Mouse (Mus musculus): ENCODE data around the gene Yipf3. TPM values are rescaled to one million over a fixed set of nuclear protein-coding genes. Genes with fewer than 3 reads are reported as not detected.

The Yipf3 gene
- polyA plus RNA-seq, 1 experiment from 2014 or later = 65.6 TPM

GRCm38 (mm10) chr17:46284653-46285052, 36.8 kb downstream of the Yipf3 start:
- Histone ChIP-seq H3K4me1 (replicated peaks) (peaks cover 37% of the 10 kb centered on the region), H3K27ac (no peak overlapping the region), H3K36me3 (peaks cover 15% of the 10 kb centered on the region), H3K27me3 (no peaks in the 10 kb centered on the region; the same call in 1 of the 2 replicates), H3K4me2 (no peak overlapping the region), H3K9ac (replicated peaks) (no peak overlapping the region), H3K9me3 (no peaks in the 10 kb centered on the region), H3K4me3 (replicated peaks) (no peak overlapping the region)
- ATAC-seq (ENCODE audit: insufficient number of reproducible peaks, insufficient read depth, low FRiP score, low TSS enrichment, low read depth) = no peak
- WGBS = 44% methylated on average over 7 of the region's 7 CpGs

- H3K27me3 ChIP-seq = no peaks in the 10 kb centered on the region; the same call in 1 of the 2 replicates
- no peak overlapping the region for H3K27ac ChIP-seq
- 70% methylated on average over 6 of the region's 6 CpGs for WGBS
- peaks cover 37% of the 10 kb centered on the region for H3K4me1 ChIP-seq (replicated peaks)
- H3K36me3 ChIP-seq = peaks cover 8% of the 10 kb centered on the region; the same call in 1 of the 2 replicates
- H3K4me2 ChIP-seq = no peak overlapping the region
- no peaks in the 10 kb centered on the region for H3K9me3 ChIP-seq
- H3K4me3 ChIP-seq (replicated peaks) = no peak overlapping the region
- no peak for ATAC-seq (ENCODE audit: insufficient number of reproducible peaks, insufficient read depth, low FRiP score, low TSS enrichment, low read depth)
- H3K9ac ChIP-seq (replicated peaks) = no peak overlapping the region
These were observed 37.5 kb downstream of the Yipf3 start for GRCm38 (mm10) chr17:46285407-46285806.

- WGBS = 50% methylated on average over 11 of the region's 11 CpGs
- Histone ChIP-seq H3K36me3 (no peaks in the 10 kb centered on the region), H3K9me3 (no peaks in the 10 kb centered on the region), H3K27me3 (peaks cover 5% of the 10 kb centered on the region), H3K4me2 (no peak overlapping the region), H3K4me3 (replicated peaks) (no peak overlapping the region), H3K9ac (replicated peaks) (0 out of 2 replicates have a peak overlapping the region, but pooled peaks have one; percentile 18), H3K4me1 (replicated peaks) (peaks cover 20% of the 10 kb centered on the region), H3K27ac (peak overlapping the region; percentile 66)
- ATAC-seq (ENCODE audit: insufficient number of reproducible peaks, insufficient read depth, low FRiP score, low TSS enrichment, low read depth) = no peak
These were observed 39.8 kb downstream of the Yipf3 start for GRCm38 (mm10) chr17:46287678-46288095.

GRCm38 (mm10) chr17:46296601-46297000, 48.7 kb downstream of the Yipf3 start:
- peaks cover 80% of the 10 kb centered on the region for H3K27me3 ChIP-seq
- H3K9me3 ChIP-seq = no peaks in the 10 kb centered on the region
- no peak overlapping the region for H3K4me2 ChIP-seq
- ATAC-seq (ENCODE audit: insufficient number of reproducible peaks, insufficient read depth, low FRiP score, low TSS enrichment, low read depth) = no peak
- H3K4me1 ChIP-seq (replicated peaks) = peaks cover 18% of the 10 kb centered on the region
- H3K4me3 ChIP-seq (replicated peaks) = no peak overlapping the region
- H3K36me3 ChIP-seq = no peaks in the 10 kb centered on the region
- no peak overlapping the region for H3K27ac ChIP-seq
- 47% methylated on average over 6 of the region's 6 CpGs for WGBS
- no peak overlapping the region for H3K9ac ChIP-seq (replicated peaks)

- 10% methylated on average over 6 of the region's 6 CpGs for WGBS
- Histone ChIP-seq H3K4me3 (replicated peaks) (peak overlapping the region; percentile 64), H3K9ac (replicated peaks) (peak overlapping the region; percentile 66; the same call in 1 of the 2 replicates), H3K4me1 (replicated peaks) (peaks cover 18% of the 10 kb centered on the region), H3K4me2 (peak overlapping the region; percentile 100), H3K9me3 (no peaks in the 10 kb centered on the region), H3K27me3 (peaks cover 80% of the 10 kb centered on the region), H3K27ac (no peak overlapping the region), H3K36me3 (no peaks in the 10 kb centered on the region)
- ATAC-seq (ENCODE audit: insufficient number of reproducible peaks, insufficient read depth, low FRiP score, low TSS enrichment, low read depth) = no peak
These were observed 49.1 kb downstream of the Yipf3 start for GRCm38 (mm10) chr17:46297028-46297363.

- ATAC-seq (ENCODE audit: insufficient number of reproducible peaks, insufficient read depth, low FRiP score, low TSS enrichment, low read depth) = no peak
- Histone ChIP-seq H3K36me3 (no peaks in the 10 kb centered on the region), H3K9ac (replicated peaks) (peak within 1 kb of the TSS; percentile 66), H3K27ac (no peak within 1 kb of the TSS), H3K27me3 (peaks cover 75% of the 10 kb centered on the region), H3K4me2 (peak within 1 kb of the TSS; percentile 100), H3K9me3 (no peaks in the 10 kb centered on the region), H3K4me1 (replicated peaks) (peaks cover 18% of the 10 kb centered on the region), H3K4me3 (replicated peaks) (peak within 1 kb of the TSS; percentile 64)
- WGBS = under 1% methylated on average over 77 of the region's 86 CpGs
These were observed 49.7 kb downstream of the Yipf3 start, which contains the start of gene Dlk2 for GRCm38 (mm10) chr17:46297364-46298219. Dlk2 (plus strand) TSS chr17:46297421.

GRCm38 (mm10) chr17:46298220-46298913, 50.5 kb downstream of the Yipf3 start:
- ATAC-seq (ENCODE audit: insufficient number of reproducible peaks, insufficient read depth, low FRiP score, low TSS enrichment, low read depth) = peak; percentile 77
- WGBS = 0% methylated on average over 48 of the region's 48 CpGs
- H3K9ac ChIP-seq (replicated peaks) = peak overlapping the region; percentile 66

GRCm38 (mm10) chr17:46301892-46302291, 54.0 kb downstream of the Yipf3 start:
- Histone ChIP-seq H3K4me1 (replicated peaks) (peaks cover 18% of the 10 kb centered on the region), H3K4me2 (no peak overlapping the region), H3K9ac (replicated peaks) (no peak overlapping the region), H3K9me3 (no peaks in the 10 kb centered on the region), H3K27ac (no peak overlapping the region), H3K27me3 (peaks cover 39% of the 10 kb centered on the region), H3K4me3 (replicated peaks) (no peak overlapping the region), H3K36me3 (peaks cover 18% of the 10 kb centered on the region; the same call in 1 of the 2 replicates)
- no peak for ATAC-seq (ENCODE audit: insufficient number of reproducible peaks, insufficient read depth, low FRiP score, low TSS enrichment, low read depth)
- WGBS = 79% methylated on average over 12 of the region's 12 CpGs

More at GRCm38 (mm10) chr17:46298220-46298913, 50.5 kb downstream of the Yipf3 start:
- H3K27me3 ChIP-seq = peaks cover 68% of the 10 kb centered on the region
- no peaks in the 10 kb centered on the region for H3K36me3 ChIP-seq
- H3K9me3 ChIP-seq = no peaks in the 10 kb centered on the region
- H3K4me3 ChIP-seq (replicated peaks) = peak overlapping the region; percentile 64
- H3K27ac ChIP-seq = no peak overlapping the region
- H3K4me1 ChIP-seq (replicated peaks) = peaks cover 18% of the 10 kb centered on the region
- H3K4me2 ChIP-seq = peak overlapping the region; percentile 100

MicroRNA genes within 50 kb of the gene (microRNA counts, 519-probe panel; counts per million panel counts)
- not detected for microRNA mmu-miR-693-3p
- not detected for microRNA mmu-miR-693-5p

Small RNA genes lying within 50 kb of the gene (microRNA-seq; reads per million reads assigned to microRNA genes)
- not detected for gene Mir693

Other genes with a start within 250 kb of the Yipf3 start
- 6.2 TPM in 2 replicates for gene Vegfa, start 215.7 kb upstream of the Yipf3 start, polyA plus RNA-seq (2016; fragmentation: Nextera tagmentation; extraction: Ambion mirVana)
- gene Mrps18a, start 137.1 kb upstream of the Yipf3 start, polyA plus RNA-seq (2016; fragmentation: Nextera tagmentation; extraction: Ambion mirVana) = 143 and 144 TPM in 2 replicates
- 9.5 and 12.7 TPM in 2 replicates for gene Rsph9, start 103.9 kb upstream of the Yipf3 start, polyA plus RNA-seq (2016; fragmentation: Nextera tagmentation; extraction: Ambion mirVana)
- gene Mad2l1bp, start 94.5 kb upstream of the Yipf3 start, polyA plus RNA-seq (2016; fragmentation: Nextera tagmentation; extraction: Ambion mirVana) = 36.1 and 36.4 TPM in 2 replicates
- 46.5 and 51.0 TPM in 2 replicates for gene Gtpbp2, start 87.0 kb upstream of the Yipf3 start, polyA plus RNA-seq (2016; fragmentation: Nextera tagmentation; extraction: Ambion mirVana)
- 15.4 and 16.0 TPM in 2 replicates for gene Polh, start 45.4 kb upstream of the Yipf3 start, polyA plus RNA-seq (2016; fragmentation: Nextera tagmentation; extraction: Ambion mirVana)
- gene Xpo5, start 45.3 kb upstream of the Yipf3 start, polyA plus RNA-seq (2016; fragmentation: Nextera tagmentation; extraction: Ambion mirVana) = 61.6 and 63.1 TPM in 2 replicates
- gene Polr1c, start within 50 bp of the Yipf3 start, polyA plus RNA-seq (2016; fragmentation: Nextera tagmentation; extraction: Ambion mirVana) = 109 and 111 TPM in 2 replicates
- gene Lrrc73, start 5.5 kb downstream of the Yipf3 start, polyA plus RNA-seq (2016; fragmentation: Nextera tagmentation; extraction: Ambion mirVana) = 0.60 and 0.65 TPM in 2 replicates
- 59.9 and 62.8 TPM in 2 replicates for gene Tjap1, start 34.9 kb downstream of the Yipf3 start, polyA plus RNA-seq (2016; fragmentation: Nextera tagmentation; extraction: Ambion mirVana)
- 3.8 and 4.8 TPM in 2 replicates for gene Dlk2, start 49.3 kb downstream of the Yipf3 start, polyA plus RNA-seq (2016; fragmentation: Nextera tagmentation; extraction: Ambion mirVana)
- 7.7 and 8.2 TPM in 2 replicates for gene Abcc10, start 80.3 kb downstream of the Yipf3 start, polyA plus RNA-seq (2016; fragmentation: Nextera tagmentation; extraction: Ambion mirVana)
- gene Zfp318, start 135.7 kb downstream of the Yipf3 start, polyA plus RNA-seq (2016; fragmentation: Nextera tagmentation; extraction: Ambion mirVana) = 16.5 and 17.7 TPM in 2 replicates
- 0.40 and 0.63 TPM in 2 replicates for gene Crip3, start 180.8 kb downstream of the Yipf3 start, polyA plus RNA-seq (2016; fragmentation: Nextera tagmentation; extraction: Ambion mirVana)
- not detected in 2 replicates for gene Slc22a7, start 190.4 kb downstream of the Yipf3 start, polyA plus RNA-seq (2016; fragmentation: Nextera tagmentation; extraction: Ambion mirVana)
- 0.34 and 0.45 TPM in 2 replicates for gene Ttbk1, start 239.6 kb downstream of the Yipf3 start, polyA plus RNA-seq (2016; fragmentation: Nextera tagmentation; extraction: Ambion mirVana)
- gene Dnph1, start 248.6 kb downstream of the Yipf3 start, polyA plus RNA-seq (2016; fragmentation: Nextera tagmentation; extraction: Ambion mirVana) = 51.6 and 55.3 TPM in 2 replicates

All from limb, embryonic 12.5 days (tissue).